Mouse (Mus musculus) limb, embryonic 14.5 days (tissue): Measurements from ENCODE around the gene Fyco1. TPM values are rescaled to one million over a fixed set of nuclear protein-coding genes. Genes with fewer than 3 reads are reported as not detected.
A peak's percentile ranks its signal among the peaks of the same experiment; 100 is the strongest.

Source experiments
- ATAC-seq: fragments of 200-750 bp; cut with Nextera tagmentation; 2 replicates; pipeline ENCODE4 v1.8.0; 2017; ENCODE audit warnings: low read depth, moderate number of reproducible peaks, moderate TSS enrichment; ENCODE audit not compliant: low FRiP score
- DNase-seq: peaks from one replicate; pipeline ENCODE4 v3.0.0-alpha.2; 2015; ENCODE audit warnings: low spot score
- H3K27ac ChIP-seq: fragments of 300-500 bp; sonication (generic); replicated peaks from 2 replicates; pipeline ENCODE4 v1.5.1; 2014; ENCODE audit warnings: low read depth, mild to moderate bottlenecking, low read length, moderate library complexity, mixed read lengths
- H3K27me3 ChIP-seq: fragments of 300-500 bp; sonication (generic); 2 replicates; pipeline ENCODE4 v1.6.1; 2014; ENCODE audit warnings: low read length, mixed read lengths; ENCODE audit not compliant: control insufficient read depth, insufficient read depth
- H3K36me3 ChIP-seq: fragments of 300-500 bp; sonication (generic); 2 replicates; pipeline ENCODE4 v1.6.1; 2014; ENCODE audit warnings: mild to moderate bottlenecking, low read length, moderate library complexity, mixed read lengths; ENCODE audit not compliant: control insufficient read depth, insufficient read depth
- H3K4me1 ChIP-seq: fragments of 300-500 bp; sonication (generic); 2 replicates; pipeline ENCODE4 v1.6.1; 2014; ENCODE audit warnings: antibody characterized with exemption, low read length, mixed read lengths; ENCODE audit not compliant: control insufficient read depth, insufficient read depth
- H3K4me2 ChIP-seq: fragments of 300-500 bp; sonication (generic); replicated peaks from 2 replicates; pipeline ENCODE4 v1.6.1; 2014; ENCODE audit warnings: low read depth, mild to moderate bottlenecking, low read length, moderate library complexity; ENCODE audit not compliant: severe bottlenecking
- H3K4me3 ChIP-seq: fragments of 300-500 bp; sonication (generic); replicated peaks from 2 replicates; pipeline ENCODE4 v1.5.1; 2014; ENCODE audit warnings: low read length
- H3K9ac ChIP-seq: fragments of 300-500 bp; sonication (generic); 2 replicates; pipeline ENCODE4 v1.6.1; 2014; ENCODE audit warnings: mild to moderate bottlenecking, low read depth, low read length, moderate library complexity; ENCODE audit not compliant: severe bottlenecking
- H3K9me3 ChIP-seq: fragments of 300-500 bp; sonication (generic); 2 replicates; pipeline ENCODE4 v1.6.1; 2016; ENCODE audit warnings: low read length; ENCODE audit not compliant: control insufficient read depth
- POLR2A ChIP-seq: fragments of 200-500 bp; IDR thresholded peaks from 2 replicates; pipeline ENCODE4 v1.8.0; 2012; ENCODE audit warnings: inconsistent platforms, mild to moderate bottlenecking, moderate library complexity, borderline replicate concordance; ENCODE audit not compliant: insufficient read depth, insufficient read length; ENCODE audit errors: extremely low read depth
- WGBS: fragments of 180-500 bp; shearing (Covaris S2); extraction: QIAGEN DNeasy Blood & Tissue Kit; methylation state at CpG from one replicate; pipeline ENCODE4 v1.1.7; 2014; 5-methylcytosine and 5-hydroxymethylcytosine counted together
- polyA plus RNA-seq, 2 experiments: library from polyadenylated mRNA; depleted of rRNA in 1 of 2; stranded (reverse) in 1 of 2; unstranded in 1 of 2; fragments of >200 nt; fragmentation: Nextera tagmentation in 1 of 2; extraction: Ambion mirVana in 1 of 2; gene quantifications; 2 replicates each; pipeline versions ENCODE4 v1.2.1 to v1.2.3; 2012 to 2014

Gene Fyco1
- polyA plus RNA-seq, 2 experiments, result 10.7 to 12.6 TPM

DNA sequence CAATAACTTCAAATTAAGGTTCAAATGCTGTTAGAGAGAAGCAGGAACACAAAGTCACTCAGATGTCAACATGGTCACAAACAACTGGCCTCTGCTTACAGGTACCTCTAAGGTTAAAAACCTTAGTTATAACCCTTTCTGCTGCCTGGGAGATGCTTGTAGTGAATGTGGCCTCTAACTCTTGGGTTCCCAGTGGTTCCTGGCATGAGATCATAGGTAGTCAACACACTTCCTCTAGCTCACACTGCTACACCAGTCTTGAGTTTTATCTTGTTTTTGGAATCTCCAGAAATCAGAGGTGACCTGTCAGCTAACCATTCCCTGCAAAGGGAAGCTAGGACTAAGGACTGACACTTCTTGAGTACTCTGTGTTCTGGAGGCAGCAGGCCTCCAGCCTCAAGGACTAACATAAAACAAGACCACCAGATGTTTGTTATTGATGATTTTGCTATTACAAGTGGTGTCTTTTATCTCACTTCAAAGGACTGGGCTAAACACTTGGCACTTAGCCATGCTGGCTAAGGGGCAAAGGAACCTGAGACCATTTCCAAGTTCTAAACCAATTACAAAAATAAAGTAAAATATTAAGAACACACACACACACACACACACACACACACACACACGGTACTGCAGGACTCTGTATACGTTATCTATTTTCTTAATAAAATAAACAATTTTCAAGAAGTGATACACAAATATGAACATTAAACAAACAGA lies 1.6 kb downstream of the Fyco1 start:
- Histone ChIP-seq H3K36me3 (no peaks in the 10 kb centered on the region), H3K9me3 (no peaks in the 10 kb centered on the region), H3K27ac (no peak overlapping the region), H3K4me1 (peaks cover 5% of the 10 kb centered on the region; the same call in 1 of the 2 replicates), H3K9ac (no peak overlapping the region), H3K4me3 (0 out of 2 replicates have a peak overlapping the region, but pooled peaks have one; percentile 72), H3K4me2 (peak overlapping the region; percentile 59; the same call in 1 of the 2 replicates), H3K27me3 (no peaks in the 10 kb centered on the region)
- ATAC-seq (no peak), DNase-seq (no peak)
- 63% methylated on average over 2 of the region's 2 CpGs for WGBS
- no peak for TF ChIP-seq POLR2A

GRCm38 (mm10) chr9:123846490-123846889 lies 5.2 kb downstream of the Fyco1 start:
- WGBS, result 85% methylated on average over 1 of the region's 1 CpGs
- no peak for TF ChIP-seq POLR2A

DNA sequence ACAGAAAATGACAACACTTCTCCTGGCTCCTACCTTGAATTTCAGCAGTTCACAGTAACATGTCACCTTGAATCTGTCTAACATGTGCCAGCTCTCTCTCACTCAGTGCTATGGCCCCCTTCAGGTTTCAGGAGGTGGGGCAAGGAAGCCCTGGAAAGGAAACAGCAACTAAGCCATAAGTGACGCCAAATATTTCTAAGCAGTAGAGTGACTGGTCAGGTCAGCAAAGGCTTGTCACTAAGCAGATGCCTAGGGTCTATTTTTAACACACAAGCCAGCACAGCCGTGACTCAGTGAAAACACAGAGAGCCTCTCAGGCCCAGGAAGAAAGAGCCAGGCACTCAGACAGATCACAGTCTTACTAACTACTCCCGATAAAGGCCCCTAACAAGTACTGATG lies 6.6 kb downstream of the Fyco1 start:
- Histone ChIP-seq H3K27me3 (no peaks in the 10 kb centered on the region), H3K4me1 (no peaks in the 10 kb centered on the region), H3K9me3 (no peaks in the 10 kb centered on the region), H3K36me3 (peaks cover 23% of the 10 kb centered on the region), H3K9ac (no peak overlapping the region), H3K4me3 (no peak overlapping the region), H3K4me2 (no peak overlapping the region), H3K27ac (no peak overlapping the region)
- ATAC-seq (peak; percentile 50; the same call in 1 of the 2 replicates), DNase-seq (no peak)
- no peak for TF ChIP-seq POLR2A
- 71% methylated on average over 3 of the region's 3 CpGs for WGBS

More at GRCm38 (mm10) chr9:123846490-123846889, 5.2 kb downstream of the Fyco1 start:
- H3K36me3 ChIP-seq, result peaks cover 12% of the 10 kb centered on the region
- H3K9ac ChIP-seq, result no peak overlapping the region
- no peak overlapping the region for H3K4me2 ChIP-seq
- H3K4me1 ChIP-seq, result 0 out of 2 replicates have a peak, but pooled peaks cover 3% of the 10 kb centered on the region
- H3K27me3 ChIP-seq, result no peaks in the 10 kb centered on the region
- no peak overlapping the region for H3K4me3 ChIP-seq
- no peak for DNase-seq
- no peak for ATAC-seq
- no peaks in the 10 kb centered on the region for H3K9me3 ChIP-seq
- no peak overlapping the region for H3K27ac ChIP-seq

DNA sequence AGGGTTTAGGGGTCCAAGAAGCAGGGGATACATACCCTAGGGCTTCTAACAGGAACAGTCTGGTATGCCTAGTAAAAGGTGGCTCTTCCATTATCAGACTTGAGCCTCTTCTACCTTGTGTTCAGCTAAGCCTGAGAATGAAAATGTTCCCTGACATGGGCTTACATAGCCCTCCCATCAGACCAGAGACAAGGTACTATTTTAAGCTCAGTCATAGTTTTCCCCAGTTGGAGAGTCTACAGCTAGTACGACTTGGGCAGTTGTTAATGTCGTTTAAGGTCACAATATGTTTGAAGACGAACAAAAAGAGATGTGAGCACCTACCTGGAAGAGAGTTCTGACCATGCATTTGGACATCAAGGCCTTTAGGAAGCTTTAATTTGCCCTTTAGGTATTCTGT lies 7.2 kb downstream of the Fyco1 start:
- H3K36me3 ChIP-seq, result peaks cover 28% of the 10 kb centered on the region
- no peak for DNase-seq
- no peak overlapping the region for H3K9ac ChIP-seq
- H3K27ac ChIP-seq, result no peak overlapping the region
- H3K4me1 ChIP-seq, result no peaks in the 10 kb centered on the region
- no peak for ATAC-seq
- no peaks in the 10 kb centered on the region for H3K9me3 ChIP-seq
- 86% methylated on average over 3 of the region's 3 CpGs for WGBS
- H3K4me3 ChIP-seq, result no peak overlapping the region
- TF ChIP-seq POLR2A, result no peak
- H3K4me2 ChIP-seq, result no peak overlapping the region
- H3K27me3 ChIP-seq, result no peaks in the 10 kb centered on the region

GRCm38 (mm10) chr9:123840243-123840642 lies 11.5 kb downstream of the Fyco1 start:
- Histone ChIP-seq H3K27me3 (no peaks in the 10 kb centered on the region), H3K9ac (no peak overlapping the region), H3K9me3 (no peaks in the 10 kb centered on the region), H3K4me3 (no peak overlapping the region), H3K4me1 (no peaks in the 10 kb centered on the region), H3K27ac (no peak overlapping the region), H3K36me3 (peaks cover 48% of the 10 kb centered on the region), H3K4me2 (no peak overlapping the region)
- 87% methylated on average over 6 of the region's 6 CpGs for WGBS
- ATAC-seq, result no peak
- DNase-seq, result no peak
- no peak for TF ChIP-seq POLR2A
